Mouse (Mus musculus) bone marrow, adult 2 months (tissue): ENCODE data around the gene Tab1.

ENCODE experiments used
- CTCF ChIP-seq: fragments of 200-500 bp; IDR thresholded peaks from 2 replicates; pipeline ENCODE4 v1.5.1; 2011; ENCODE audit warnings: low read length, control low read depth; ENCODE audit not compliant: control insufficient read depth, insufficient read depth
- POLR2A ChIP-seq: fragments of 200-500 bp; IDR thresholded peaks from 2 replicates; pipeline ENCODE4 v1.6.1; 2011; ENCODE audit warnings: low read depth, mild to moderate bottlenecking, control low read depth, low read length, borderline replicate concordance; ENCODE audit not compliant: control insufficient read depth

DNA sequence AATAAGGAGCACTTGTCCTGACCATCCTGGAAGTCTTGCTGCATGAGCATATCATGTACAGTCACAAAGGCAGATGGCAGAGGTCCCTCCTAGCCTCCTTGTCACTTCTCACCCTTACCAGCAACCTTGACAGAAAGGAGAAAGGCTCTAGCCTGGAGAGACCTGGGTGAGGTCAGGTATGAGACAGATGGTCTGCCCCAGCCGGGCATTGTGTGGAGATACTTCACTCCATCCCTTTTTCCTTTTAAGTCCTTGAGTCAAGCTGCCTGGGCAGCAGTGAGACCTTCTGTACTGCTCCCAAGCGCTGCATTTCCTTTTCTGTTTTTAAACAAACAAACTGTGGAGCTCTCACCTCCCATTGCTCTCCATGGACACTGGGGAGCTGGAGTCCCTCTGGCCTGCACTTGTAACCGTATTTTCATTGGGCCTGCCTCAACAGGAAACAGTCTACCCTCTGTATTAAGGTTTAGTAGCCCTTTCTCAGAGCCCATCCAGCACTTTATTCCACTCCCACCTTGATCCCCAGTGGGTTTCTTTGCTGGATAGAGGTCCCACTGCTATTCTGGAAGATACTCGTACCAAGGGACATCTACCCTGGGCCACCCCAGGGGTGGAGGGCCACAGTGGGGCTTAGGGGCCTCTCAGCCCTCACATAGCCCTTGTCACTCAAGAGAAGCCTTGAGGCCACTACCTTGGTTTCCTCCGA is 25.2 kb downstream of the Tab1 start:
- TF ChIP-seq CTCF (no peak), POLR2A (no peak)
